Mouse (Mus musculus) layer of hippocampus, adult 8-10 months (tissue): ENCODE measurements at regions not wholly inside any gene's neighbourhood (a gene's known extent, or its start where the extent isn't known, plus 50 kb on each side); places are given as distances from the start of the nearest gene placed in this dataset.

ENCODE experiments used
- DNase-seq, 2 experiments: peaks; one replicate each; pipeline ENCODE4 v3.0.0; 2022; ENCODE audit warnings: low spot score in 2 of 2

DNA sequence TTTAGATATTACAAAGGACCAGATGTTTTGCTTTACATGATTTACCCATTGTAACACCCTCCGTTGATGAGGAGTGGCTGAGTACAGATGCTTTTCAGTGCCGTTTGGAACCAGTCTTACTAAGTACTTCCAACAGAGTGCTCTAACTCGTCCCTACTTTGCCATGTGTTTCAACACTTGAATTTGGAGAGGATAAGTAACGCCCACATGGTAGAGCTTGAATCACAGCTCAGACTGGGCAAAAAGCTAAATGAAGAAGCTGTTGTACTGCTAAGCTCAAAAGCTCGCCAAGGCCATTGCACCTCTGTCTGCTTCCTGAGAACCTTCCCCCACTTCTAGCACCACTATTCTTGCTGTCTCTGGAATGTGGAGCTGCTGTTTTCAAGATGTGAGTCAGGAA lies 471.1 kb downstream of the Nfib start:
- peak; percentile 13 to 16 for DNase-seq

GRCm38 (mm10) chr4:82226197-82227119 lies 479.1 kb downstream of the Nfib start:
- no peak for DNase-seq

GRCm38 (mm10) chr4:82220724-82221123 lies 484.8 kb downstream of the Nfib start:
- no peak for DNase-seq

- DNase-seq = no peak
Observed at GRCm38 (mm10) chr4:82220120-82220714, 485.3 kb downstream of the Nfib start.

GRCm38 (mm10) chr4:82218616-82219015 lies 486.9 kb downstream of the Nfib start:
- no peak for DNase-seq

DNA sequence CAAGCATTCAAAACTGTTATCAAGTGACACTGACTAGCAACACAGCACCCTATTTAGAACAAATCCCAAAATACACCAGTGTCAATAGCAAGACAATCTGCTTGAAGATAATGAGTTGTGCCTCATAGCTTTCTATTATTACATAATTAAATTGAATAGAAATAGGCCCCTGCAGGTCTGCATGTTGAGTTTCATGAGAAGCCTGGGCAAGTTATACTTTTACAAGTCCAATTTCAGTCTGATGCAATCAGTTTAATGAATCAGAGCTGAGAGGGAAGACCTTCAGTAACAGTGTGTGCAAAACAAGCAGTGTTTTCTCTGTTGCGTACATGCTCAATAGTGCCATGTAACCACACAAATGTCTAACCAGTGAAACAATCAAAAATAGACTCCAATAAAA lies 498.5 kb downstream of the Nfib start:
- DNase-seq = peak in 1 of 2 experiments; percentile 3

DNA sequence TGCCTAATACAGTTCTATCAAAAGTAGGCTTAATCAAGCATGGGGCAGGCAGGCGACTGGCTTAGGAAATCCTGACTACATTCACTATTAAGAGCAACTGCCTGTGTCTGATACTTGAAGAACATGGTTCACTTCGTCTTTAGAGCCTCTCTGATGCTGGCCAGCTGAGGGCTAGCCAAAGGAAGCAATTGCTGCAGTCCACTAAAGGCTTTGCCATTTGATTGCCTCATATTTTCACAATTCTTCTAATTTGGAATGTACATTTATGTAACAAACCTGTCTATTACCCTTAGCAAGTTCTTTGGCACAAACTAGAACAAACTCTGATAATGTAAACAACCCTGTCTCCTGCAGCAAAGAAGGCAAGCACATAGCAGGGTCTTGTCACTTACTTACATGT lies 505.2 kb downstream of the Nfib start:
- no peak for DNase-seq

GRCm38 (mm10) chr4:82199118-82199517 lies 506.4 kb downstream of the Nfib start:
- no peak for DNase-seq

GRCm38 (mm10) chr4:82197611-82198010 lies 507.9 kb downstream of the Nfib start:
- DNase-seq = no peak

- no peak for DNase-seq
Observed at GRCm38 (mm10) chr4:82196024-82196647, 509.4 kb downstream of the Nfib start.

- DNase-seq = no peak
Observed at GRCm38 (mm10) chr4:82193905-82194304, 511.6 kb downstream of the Nfib start.

GRCm38 (mm10) chr4:82186892-82187291 lies 518.7 kb downstream of the Nfib start:
- DNase-seq = no peak

GRCm38 (mm10) chr4:82183974-82184373 lies 521.6 kb downstream of the Nfib start:
- DNase-seq = no peak

DNA sequence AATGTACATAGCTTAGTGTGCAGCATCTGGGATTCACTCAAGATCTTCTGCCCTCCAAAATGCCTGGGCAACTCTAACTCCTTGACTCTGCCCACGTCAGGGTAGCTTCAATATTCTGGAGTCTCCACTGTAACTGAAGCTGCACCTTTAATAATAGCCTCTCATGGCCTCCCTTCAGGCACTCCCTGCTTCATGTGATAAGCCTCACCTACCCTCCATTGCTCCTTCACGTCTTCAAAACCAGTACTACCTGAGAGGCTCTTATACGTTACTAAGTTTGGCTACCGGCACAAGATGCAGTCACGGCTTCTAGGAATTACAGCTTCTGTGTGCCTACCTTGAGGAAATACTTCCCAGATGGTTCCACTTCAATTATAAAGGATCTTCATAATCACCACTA lies 527.4 kb downstream of the Nfib start:
- DNase-seq = no peak

DNA sequence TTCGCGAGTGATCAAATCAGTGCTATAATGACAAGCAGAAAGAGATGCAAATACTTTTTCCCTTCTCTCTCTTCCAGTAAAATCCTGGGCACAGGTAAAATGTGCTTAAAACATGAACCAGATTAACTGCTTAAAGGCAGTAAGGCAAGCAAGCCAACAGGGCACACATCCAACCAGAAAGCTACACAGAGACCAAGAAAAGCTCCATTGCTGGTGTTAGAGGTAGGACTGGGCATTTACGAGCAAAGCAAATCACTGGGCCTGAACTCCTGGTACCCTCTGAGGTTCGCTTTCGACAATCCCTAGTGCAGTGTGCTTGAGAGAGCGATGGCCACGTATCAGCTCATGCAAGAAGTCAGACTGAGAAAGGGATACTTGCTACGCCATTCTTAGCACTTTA lies 528.8 kb downstream of the Nfib start:
- no peak for DNase-seq

DNA sequence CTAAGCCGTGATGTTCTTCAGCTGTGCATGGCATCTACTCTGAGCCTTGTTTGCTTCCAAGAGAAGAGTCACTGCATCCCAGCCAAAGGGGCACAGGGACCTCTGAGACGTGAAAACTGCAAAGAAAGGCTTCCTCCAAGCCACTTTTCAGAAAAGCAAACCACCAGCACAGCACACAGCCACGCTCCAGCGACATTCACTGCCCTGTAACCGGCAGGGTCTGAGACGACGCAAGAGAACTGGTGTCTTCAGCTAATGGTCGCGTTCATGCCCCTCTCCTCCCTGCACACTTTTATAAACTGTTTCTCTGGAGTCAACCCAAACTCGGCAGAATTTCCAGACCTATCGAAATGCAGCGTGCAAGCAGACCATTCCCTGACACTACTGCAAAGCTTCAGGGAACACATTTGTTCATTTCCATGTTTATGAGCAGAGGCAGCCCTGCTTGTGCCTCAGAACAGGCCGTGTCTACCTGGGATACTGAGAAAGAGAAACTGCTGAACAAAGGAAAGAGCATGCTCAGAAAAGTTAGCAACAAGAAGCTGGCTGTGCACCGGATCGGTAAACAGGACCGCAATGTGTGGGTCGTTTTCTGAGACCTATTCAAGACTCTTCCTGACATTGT lies 532.0 kb downstream of the Nfib start:
- no peak for DNase-seq

GRCm38 (mm10) chr4:82170930-82171329 lies 534.6 kb downstream of the Nfib start:
- no peak for DNase-seq

GRCm38 (mm10) chr4:82168032-82168431 lies 537.5 kb downstream of the Nfib start:
- DNase-seq = no peak

DNA sequence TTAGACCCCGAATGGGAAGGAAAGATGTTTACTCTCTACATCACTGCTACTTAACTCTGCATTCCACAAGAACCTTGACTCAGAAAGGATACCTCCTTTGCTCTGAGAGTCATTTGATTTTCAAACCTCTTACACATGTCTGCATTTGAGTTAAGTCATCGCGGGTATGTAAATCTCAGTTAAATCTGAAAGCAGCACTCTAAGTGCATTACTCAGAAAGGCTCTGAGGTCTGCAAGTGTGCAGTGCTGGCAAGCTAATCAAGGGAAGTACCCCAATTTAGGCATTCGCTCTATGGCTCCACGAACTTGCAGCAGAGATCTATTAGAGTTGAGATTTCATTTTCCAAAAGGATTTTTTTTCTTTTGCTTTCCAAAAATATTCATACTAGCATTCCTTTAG lies 538.2 kb downstream of the Nfib start:
- DNase-seq = no peak

DNA sequence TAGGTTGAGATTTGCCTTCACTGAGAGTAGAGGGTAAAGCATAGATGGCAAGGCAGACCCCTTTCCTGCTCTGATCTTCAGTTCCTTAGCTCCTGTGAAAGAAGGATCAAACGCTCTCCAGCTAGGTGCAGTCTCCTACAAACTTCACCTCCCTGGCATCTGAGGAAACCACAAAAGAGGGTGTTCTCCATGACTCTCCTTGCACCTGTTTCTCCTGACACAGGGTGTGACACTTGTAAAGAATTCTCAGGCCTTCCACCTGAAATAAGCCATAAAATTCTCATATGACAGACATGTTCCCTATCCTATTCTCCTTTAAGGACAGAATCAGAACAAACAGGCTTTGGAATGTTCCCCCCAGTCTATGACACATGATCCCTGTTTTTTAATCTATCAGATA lies 538.7 kb downstream of the Nfib start:
- DNase-seq = no peak

DNA sequence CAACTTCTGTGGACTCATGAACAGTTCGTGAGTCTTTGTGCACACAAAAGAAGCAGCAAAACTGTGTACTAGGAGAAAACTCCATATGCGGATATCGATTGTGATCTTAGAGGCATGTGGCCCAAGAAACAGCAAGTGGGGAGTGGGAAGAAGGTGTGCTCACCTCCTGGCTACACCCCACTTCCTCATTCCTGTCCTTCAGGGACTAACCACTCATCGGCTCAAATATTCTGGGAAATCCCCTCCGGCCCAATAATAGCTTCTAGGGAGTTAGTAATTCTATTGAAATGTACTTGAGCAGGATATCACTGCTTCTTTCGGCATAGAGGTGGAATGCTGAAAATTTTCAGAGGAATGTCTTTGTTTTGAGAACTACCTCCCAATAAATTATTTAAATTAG lies 539.5 kb downstream of the Nfib start:
- DNase-seq = no peak

- DNase-seq = no peak
Observed at GRCm38 (mm10) chr4:82164058-82164457, 541.5 kb downstream of the Nfib start.
